Mouse (Mus musculus): ENCODE measurements around the gene Shroom2.
"Not testable (repeated sequence)": the region's sequence is repeated elsewhere in the genome, so short reads cannot be mapped to it uniquely, and the experiment has no call there.

Gene Shroom2

GRCm38 (mm10) chrX:152768891-152769599, at the start of gene Shroom2:
Gene Shroom2 (minus strand): TSS chrX:152769465.
- peak; percentile 5 to 8 for DNase-seq (ENCODE audit: low spot score in 2 of 2)

- DNase-seq (ENCODE audit: low spot score in 2 of 2), result peak in 1 of 2 experiments; percentile 3
Measured at GRCm38 (mm10) chrX:152818996-152819395, 49.7 kb upstream of the Shroom2 start.

GRCm38 (mm10) chrX:152813339-152813738, 44.1 kb upstream of the Shroom2 start:
- DNase-seq (ENCODE audit: low spot score in 2 of 2), result no peak

- no peak for DNase-seq (ENCODE audit: low spot score in 2 of 2)
Measured at GRCm38 (mm10) chrX:152805317-152805716, 36.1 kb upstream of the Shroom2 start.

- no peak for DNase-seq (ENCODE audit: low spot score in 2 of 2)
Measured at GRCm38 (mm10) chrX:152788611-152789010, 19.3 kb upstream of the Shroom2 start.

- no peak for DNase-seq (ENCODE audit: low spot score in 2 of 2)
Measured at GRCm38 (mm10) chrX:152788129-152788528, 18.9 kb upstream of the Shroom2 start.

- DNase-seq (ENCODE audit: low spot score in 2 of 2), result peak in 1 of 2 experiments; percentile 3
Measured at GRCm38 (mm10) chrX:152781720-152782403, 12.6 kb upstream of the Shroom2 start, which contains the start of gene Gpr143. Gene Gpr143 (plus strand): TSS chrX:152781921.

GRCm38 (mm10) chrX:152769600-152770157, 414 bp upstream of the Shroom2 start:
- DNase-seq (ENCODE audit: low spot score in 2 of 2), result peak; percentile 20 to 36

- no peak for DNase-seq (ENCODE audit: low spot score in 2 of 2)
Measured at GRCm38 (mm10) chrX:152764171-152764570, 5.1 kb downstream of the Shroom2 start.

- DNase-seq (ENCODE audit: low spot score in 2 of 2), result no peak
Measured at GRCm38 (mm10) chrX:152762855-152763254, 6.4 kb downstream of the Shroom2 start.

- DNase-seq (ENCODE audit: low spot score in 2 of 2), result no peak
Measured at GRCm38 (mm10) chrX:152762437-152762836, 6.8 kb downstream of the Shroom2 start.

- DNase-seq (ENCODE audit: low spot score in 2 of 2), result no peak
Measured at GRCm38 (mm10) chrX:152756293-152756692, 13.0 kb downstream of the Shroom2 start.

- DNase-seq (ENCODE audit: low spot score in 2 of 2), result no peak
Measured at GRCm38 (mm10) chrX:152755819-152756218, 13.4 kb downstream of the Shroom2 start.

- no peak for DNase-seq (ENCODE audit: low spot score in 2 of 2)
Measured at GRCm38 (mm10) chrX:152745925-152746324, 23.3 kb downstream of the Shroom2 start.

GRCm38 (mm10) chrX:152743642-152744041, 25.6 kb downstream of the Shroom2 start:
- no peak for DNase-seq (ENCODE audit: low spot score in 2 of 2)

- DNase-seq (ENCODE audit: low spot score in 2 of 2), result no peak
Measured at GRCm38 (mm10) chrX:152738759-152739368, 30.4 kb downstream of the Shroom2 start.

GRCm38 (mm10) chrX:152738191-152738590, 31.1 kb downstream of the Shroom2 start:
- DNase-seq (ENCODE audit: low spot score in 2 of 2), result no peak

GRCm38 (mm10) chrX:152735283-152735682, 34.0 kb downstream of the Shroom2 start:
- DNase-seq (ENCODE audit: low spot score in 2 of 2), result no peak

GRCm38 (mm10) chrX:152716693-152717092, 52.6 kb downstream of the Shroom2 start:
- DNase-seq (ENCODE audit: low spot score in 2 of 2), result no peak

- DNase-seq (ENCODE audit: low spot score in 2 of 2), result not testable (repeated sequence)
Measured at GRCm38 (mm10) chrX:152710715-152711114, 58.5 kb downstream of the Shroom2 start.

- DNase-seq (ENCODE audit: low spot score in 2 of 2), result no peak
Measured at GRCm38 (mm10) chrX:152708359-152708758, 60.9 kb downstream of the Shroom2 start.

GRCm38 (mm10) chrX:152705397-152705796, 63.9 kb downstream of the Shroom2 start:
- DNase-seq (ENCODE audit: low spot score in 2 of 2), result peak; percentile 7 to 27

All from heart, adult 9 months (tissue).